Mouse (Mus musculus) liver, embryonic 14.5 days (tissue): ENCODE data around the gene Ythdf1.

Experiments used
- CTCF ChIP-seq: IDR thresholded peaks from 2 replicates; pipeline ENCODE4 v1.5.1; 2016; ENCODE audit warnings: antibody characterized with exemption, low read depth, control low read depth
- EP300 ChIP-seq: IDR thresholded peaks from 2 replicates; pipeline ENCODE4 v1.6.1; 2016; ENCODE audit warnings: antibody characterized with exemption, low read depth

- TF ChIP-seq CTCF (no peak), EP300 (no peak)
Observed at GRCm38 (mm10) chr2:180885270-180885669, 35.5 kb downstream of the Ythdf1 start.
